Mouse (Mus musculus): ENCODE data around the gene Map3k14.

DNA sequence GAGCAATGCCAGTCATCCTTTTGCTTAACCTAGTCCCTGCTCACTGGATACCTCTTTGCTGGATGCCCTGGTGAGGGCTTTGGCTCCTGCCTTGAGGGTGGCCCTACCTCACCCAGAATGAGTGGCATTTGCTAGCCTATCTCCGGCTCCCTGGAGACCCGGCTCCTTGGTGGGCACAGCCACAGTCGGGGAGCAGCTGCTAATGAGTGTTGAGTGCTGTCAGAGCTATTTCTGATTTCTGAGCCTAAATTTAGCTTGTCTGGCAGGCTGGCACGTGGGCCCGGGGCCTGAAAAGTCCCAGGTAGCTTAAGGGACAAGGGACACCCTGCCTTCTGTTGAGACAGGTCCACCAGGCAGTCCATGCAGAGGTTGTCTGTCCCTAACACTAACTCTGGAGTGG lies 90.1 kb downstream of the Map3k14 start:
- TF ChIP-seq POLR2A (IDR thresholded peaks at IDR 0.05; ENCODE audit: low read depth, low read length) (no peak), CTCF (IDR thresholded peaks at IDR 0.05; ENCODE audit: extremely low read depth, insufficient read length, insufficient replicate concordance, low read depth, low read length) (no peak)

All from small intestine, adult 2 months (tissue).